Mouse (Mus musculus): ENCODE measurements at regions not wholly inside any gene's neighbourhood (a gene's known extent, or its start where the extent isn't known, plus 50 kb on each side); places are given as distances from the start of the nearest gene placed in this dataset.

GRCm38 (mm10) chr13:48436659-48437345 lies 76.4 kb downstream of the Zfp169 start:
- DNase-seq (ENCODE audit: low read depth, low spot score): no peak

All from forelimb bud, embryonic 11.5 days (tissue).